Mouse (Mus musculus) Patski (cell line): Measurements from ENCODE around the gene Ephx3. TPM values are rescaled to one million over a fixed set of nuclear protein-coding genes. Genes with fewer than 3 reads are reported as not detected.
"Not testable (repeated sequence)": the region's sequence is repeated elsewhere in the genome, so short reads cannot be mapped to it uniquely, and the experiment has no call there.

ENCODE experiments used
- ATAC-seq: fragments of 100-300 bp; one replicate; pipeline ENCODE4 v1.8.0; 2021
- CTCF ChIA-PET: fragments of 350-600 bp; sonication (Branson Sonifier 250); formaldehyde crosslinking; loops from one replicate; lab custom pipeline; 2022; ENCODE audit warnings: inconsistent platforms; lab: Charles Lee
- POLR2A ChIA-PET: fragments of 350-600 bp; sonication (Branson Sonifier 250); formaldehyde crosslinking; loops from one replicate; lab custom pipeline; 2022; ENCODE audit warnings: antibody characterized with exemption, inconsistent platforms; lab: Charles Lee
- DNase-seq: peaks from one replicate; pipeline ENCODE4 v3.0.0-alpha.2; 2011; ENCODE audit warnings: low read depth, low spot score
- H3K27me3 ChIP-seq: fragments of 371-371 bp; one replicate; pipeline ENCODE4 v1.5.1; 2021
- CTCF ChIP-seq: fragments of 100-300 bp; IDR thresholded peaks from one replicate; pipeline ENCODE4 v1.5.1; 2021
- in situ Hi-C: fragments of 300-500 bp; cut with MboI; formaldehyde crosslinking; loops from 3 replicates; pipeline ENCODE4 v1.11.1; 2018; ENCODE audit warnings: low pct_unique_long_range_greater_than_20kb, mixed read lengths
- polyA plus RNA-seq: library from polyadenylated mRNA; unstranded; gene quantifications from one replicate; pipeline ENCODE4 v1.2.3, GENCODE M21; 2021

Gene Ephx3
- 0.18 TPM for polyA plus RNA-seq

DNA sequence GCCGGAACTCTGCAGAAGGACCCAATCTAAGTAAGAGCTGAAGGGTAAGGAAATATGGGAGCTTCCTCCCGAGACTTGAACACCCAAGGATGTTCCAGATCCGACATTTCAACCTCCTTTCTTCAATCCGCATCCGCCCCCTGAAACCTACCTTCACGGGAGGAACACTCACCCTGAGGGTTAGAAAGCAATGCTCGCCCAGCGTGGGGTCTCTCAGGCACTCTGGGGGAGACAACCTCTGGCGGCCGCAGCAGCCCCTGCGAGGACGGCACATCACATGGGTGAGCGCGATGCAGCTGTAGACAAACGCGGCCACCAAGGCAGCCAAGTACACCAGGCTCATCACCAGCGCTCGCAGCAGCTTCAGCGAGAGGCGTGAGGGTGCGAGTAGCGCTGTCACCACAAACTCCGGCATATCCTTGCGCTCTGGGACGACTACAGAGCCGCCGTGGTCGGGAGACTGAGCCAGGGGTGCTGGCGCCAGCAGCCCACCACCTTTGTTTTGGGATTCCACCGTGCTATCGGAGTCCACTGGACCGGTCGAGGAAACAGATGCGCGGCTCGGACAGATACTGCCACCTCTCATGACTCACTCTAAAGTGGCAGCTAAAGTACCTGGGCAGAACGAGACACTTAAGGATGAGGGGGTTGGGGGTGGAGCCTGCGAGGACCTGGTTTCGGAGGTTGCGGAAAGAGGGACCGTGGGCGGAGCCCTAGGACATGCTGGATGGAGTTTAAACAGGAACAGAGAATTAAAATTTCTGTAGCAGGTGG, at the start of gene Ephx3:
Gene Ephx3, minus strand, starts transcription at position 687 of the 774 bp plus-strand sequence.
- ATAC-seq (no peak), DNase-seq (no peak)
- H3K27me3 ChIP-seq, result no peaks in the 10 kb centered on the region
- POLR2A ChIA-PET, result no interaction called here
- CTCF ChIA-PET, result no interaction called here
- in situ Hi-C loops, result no loop called here
- no peak for TF ChIP-seq CTCF

DNA sequence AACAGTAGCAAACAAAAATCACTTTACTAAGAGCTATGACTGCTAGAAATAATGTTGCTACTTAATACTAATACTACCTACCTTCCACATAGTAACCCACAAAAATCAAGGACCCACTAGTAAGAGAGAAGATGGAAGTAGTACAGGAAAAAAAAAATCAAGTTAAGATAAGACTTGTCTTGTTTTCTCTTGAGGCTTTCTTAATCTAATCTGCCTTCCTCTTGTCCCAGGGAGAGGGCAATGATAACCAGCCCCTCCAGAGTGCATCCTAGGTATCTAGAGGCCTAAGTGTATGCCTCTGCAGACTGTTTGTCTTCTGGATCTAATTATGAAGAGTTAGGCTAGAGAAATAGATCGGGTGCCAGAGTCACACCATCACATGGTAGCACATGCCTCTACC, 49.2 kb upstream of the Ephx3 start:
- no peak for ATAC-seq
- no peak for TF ChIP-seq CTCF
- no peaks in the 10 kb centered on the region for H3K27me3 ChIP-seq
- no peak for DNase-seq
- CTCF ChIA-PET, result interaction anchor here (1.9 kb wide), 1 partner anchor 25 kb away, joined by 5 read pairs; no protein-coding TSS in a partner anchor
- in situ Hi-C loops, result no loop called here
- POLR2A ChIA-PET, result no interaction called here

DNA sequence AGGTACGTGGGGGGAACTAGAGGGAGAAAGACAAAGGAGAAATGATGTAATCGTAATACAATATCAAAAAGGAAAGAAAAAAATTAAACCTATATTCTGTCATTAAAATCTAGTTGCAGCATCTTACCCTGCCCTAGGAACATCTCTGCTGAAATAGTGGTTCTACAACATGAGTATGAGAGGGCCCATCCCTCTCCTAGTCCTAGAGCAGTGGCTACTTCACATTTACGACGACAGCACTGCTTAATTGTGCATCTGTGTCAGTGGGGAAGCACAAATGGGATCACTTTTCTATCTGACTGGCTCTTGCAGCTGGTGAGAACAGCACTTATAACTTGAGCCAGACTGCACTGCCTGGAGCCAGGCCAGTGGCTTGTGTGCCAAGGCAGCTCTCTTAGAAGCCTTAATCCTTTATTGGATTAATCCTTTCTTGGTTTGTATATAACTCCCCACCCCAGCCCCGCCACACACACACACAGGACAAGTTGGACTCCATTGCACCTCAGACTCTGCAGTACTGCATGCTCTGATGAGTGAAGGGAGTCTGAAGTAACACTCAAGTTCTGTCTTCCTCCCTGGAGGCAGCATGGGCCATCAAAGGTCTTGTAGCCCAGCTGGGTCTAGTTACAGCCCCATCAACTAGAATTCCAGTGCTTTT, 46.3 kb upstream of the Ephx3 start:
- CTCF ChIA-PET, result interaction anchor here (2.2 kb wide), 1 partner anchor 12 kb away, joined by 4 read pairs; no protein-coding TSS in a partner anchor
- in situ Hi-C loops, result no loop called here
- no peak for TF ChIP-seq CTCF
- ATAC-seq (peak; percentile 44), DNase-seq (peak; percentile 30)
- H3K27me3 ChIP-seq, result no peaks in the 10 kb centered on the region
- POLR2A ChIA-PET, result interaction anchor here (1.2 kb wide), 1 partner anchor 14 kb away, joined by 3 read pairs; no protein-coding TSS in a partner anchor

DNA sequence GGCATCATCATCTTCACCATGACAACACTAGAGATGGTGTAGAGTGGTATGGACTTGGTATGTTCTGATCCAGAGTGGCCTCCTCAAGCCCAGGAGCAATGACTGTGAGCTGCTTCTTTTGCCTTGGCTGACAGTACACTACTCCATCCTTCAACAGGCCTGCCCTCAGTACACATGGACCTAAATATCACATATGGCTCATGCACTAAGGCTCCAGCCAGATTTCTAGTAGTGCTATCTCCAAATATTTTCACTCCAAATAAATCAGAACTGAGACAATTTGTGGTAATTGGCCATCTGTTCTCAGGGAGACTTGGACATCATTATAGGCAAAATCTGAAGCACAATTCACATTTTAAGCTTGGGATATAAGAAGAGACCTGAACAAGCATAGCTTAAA, 43.8 kb upstream of the Ephx3 start:
- DNase-seq (no peak), ATAC-seq (no peak)
- ChIA-PET CTCF (interaction anchor here (1.1 to 2.0 kb wide), 3 partner anchors 9 to 24 kb away, joined by 3 to 5 read pairs (median 4); no protein-coding TSS in a partner anchor), POLR2A (interaction anchor here (1.0 kb wide), 1 partner anchor 10 kb away, joined by 3 read pairs; no protein-coding TSS in a partner anchor)
- no peak for TF ChIP-seq CTCF
- no peaks in the 10 kb centered on the region for H3K27me3 ChIP-seq
- in situ Hi-C loops, result no loop called here

DNA sequence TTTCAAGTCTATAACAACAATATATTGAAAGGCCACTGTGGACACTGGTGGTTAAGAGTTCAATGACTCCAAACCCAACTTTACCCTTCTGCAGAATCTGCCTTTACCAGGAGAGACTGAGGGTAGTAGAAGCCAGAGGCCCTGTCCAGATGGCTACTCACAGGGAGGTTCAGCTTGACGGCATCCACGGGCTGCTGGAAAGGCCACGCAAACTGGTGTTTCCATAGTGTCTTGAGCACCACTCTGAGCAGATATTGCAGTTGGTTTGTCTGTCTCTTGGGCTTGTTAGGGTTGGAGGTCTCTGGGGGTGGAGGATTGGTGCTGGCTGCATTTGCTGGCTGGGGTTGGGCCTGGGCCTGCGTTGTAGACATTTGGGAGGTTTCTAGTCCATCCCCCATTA, 39.9 kb upstream of the Ephx3 start:
- no peaks in the 10 kb centered on the region for H3K27me3 ChIP-seq
- no peak for TF ChIP-seq CTCF
- DNase-seq (no peak), ATAC-seq (no peak)
- ChIA-PET CTCF (interaction anchor here (1.0 to 1.5 kb wide), 3 partner anchors 17 to 37 kb away, joined by 3 read pairs; no protein-coding TSS in a partner anchor), POLR2A (no interaction called here)
- in situ Hi-C loops, result no loop called here

DNA sequence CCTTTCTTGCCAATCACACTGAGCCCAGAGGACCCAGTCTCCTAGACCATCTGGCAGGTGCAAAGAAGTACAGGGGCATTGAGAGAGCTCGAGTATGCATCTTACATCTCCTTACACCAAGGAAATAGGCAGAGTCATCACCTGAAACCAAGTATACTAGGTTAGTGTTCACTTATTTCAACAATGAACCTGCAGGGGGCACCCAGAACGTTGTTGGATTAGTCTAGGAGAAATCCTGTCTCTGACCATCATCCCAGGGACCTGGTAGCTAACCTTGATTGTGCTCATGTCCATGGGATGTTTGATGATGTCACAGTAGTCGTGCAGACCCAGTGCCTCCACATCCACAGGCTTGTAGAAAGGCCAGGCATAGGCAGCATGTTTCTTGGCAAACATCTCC, 31.5 kb upstream of the Ephx3 start:
- POLR2A ChIA-PET, result interaction anchor here (0.7 kb wide), 1 partner anchor 15 kb away, joined by 3 read pairs; no protein-coding TSS in a partner anchor
- no peak for DNase-seq

DNA sequence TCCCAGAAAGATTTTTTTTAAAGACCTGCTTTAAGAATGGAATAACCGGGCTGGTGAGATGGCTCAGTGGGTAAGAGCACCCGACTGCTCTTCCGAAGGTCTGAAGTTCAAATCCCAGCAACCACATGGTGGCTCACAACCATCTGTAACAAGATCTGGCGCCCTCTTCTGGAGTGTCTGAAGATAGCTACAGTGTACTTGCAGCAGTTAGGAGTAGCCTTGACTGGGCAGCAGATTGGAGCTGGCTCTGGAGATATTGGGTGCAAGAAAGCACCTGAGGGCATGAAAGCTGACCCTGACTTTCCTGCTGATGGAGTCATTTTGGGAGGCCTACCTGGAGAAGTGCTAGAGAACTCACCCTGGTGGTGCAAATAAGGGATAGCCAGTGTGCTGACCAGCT, 26.2 kb upstream of the Ephx3 start:
- ATAC-seq, result not testable (repeated sequence)

More for the DNA sequence above, 31.5 kb upstream of the Ephx3 start:
- peak; percentile 34 for TF ChIP-seq CTCF
- in situ Hi-C loops, result no loop called here
- ATAC-seq, result no peak
- CTCF ChIA-PET, result interaction anchor here (1.0 to 1.2 kb wide), 2 partner anchors 21 to 102 kb away, joined by 3 read pairs; no protein-coding TSS in a partner anchor
- H3K27me3 ChIP-seq, result no peaks in the 10 kb centered on the region

DNA sequence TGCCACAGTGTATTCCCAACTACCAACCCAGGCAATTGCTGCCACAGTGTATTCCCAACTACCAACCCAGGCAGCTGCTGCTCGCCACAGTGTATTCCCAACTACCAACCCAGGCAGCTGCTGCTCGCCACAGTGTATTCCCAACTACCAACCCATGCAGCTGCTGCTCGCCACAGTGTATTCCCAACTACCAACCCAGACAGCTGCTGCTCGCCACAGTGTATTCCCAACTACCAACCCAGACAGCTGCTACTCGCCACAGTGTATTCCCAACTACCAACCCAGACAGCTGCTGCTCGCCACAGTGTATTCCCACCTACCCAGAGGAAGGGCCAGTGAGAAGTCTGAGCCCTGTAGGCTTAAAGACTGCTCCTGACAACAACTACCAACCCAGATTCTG, 22.2 kb upstream of the Ephx3 start:
- in situ Hi-C loops, ATAC-seq, H3K27me3 ChIP-seq, DNase-seq: not testable (repeated sequence)
- ChIA-PET CTCF (interaction anchor here (1.6 kb wide), 1 partner anchor 12 kb away, joined by 4 read pairs; no protein-coding TSS in a partner anchor), POLR2A (interaction anchor here (1.1 kb wide), 1 partner anchor 7 kb away, joined by 3 read pairs; no protein-coding TSS in a partner anchor)

More for the DNA sequence above, 26.2 kb upstream of the Ephx3 start:
- DNase-seq, in situ Hi-C loops, CTCF ChIA-PET, H3K27me3 ChIP-seq, POLR2A ChIA-PET: not testable (repeated sequence)
- TF ChIP-seq CTCF, result peak; percentile 66

DNA sequence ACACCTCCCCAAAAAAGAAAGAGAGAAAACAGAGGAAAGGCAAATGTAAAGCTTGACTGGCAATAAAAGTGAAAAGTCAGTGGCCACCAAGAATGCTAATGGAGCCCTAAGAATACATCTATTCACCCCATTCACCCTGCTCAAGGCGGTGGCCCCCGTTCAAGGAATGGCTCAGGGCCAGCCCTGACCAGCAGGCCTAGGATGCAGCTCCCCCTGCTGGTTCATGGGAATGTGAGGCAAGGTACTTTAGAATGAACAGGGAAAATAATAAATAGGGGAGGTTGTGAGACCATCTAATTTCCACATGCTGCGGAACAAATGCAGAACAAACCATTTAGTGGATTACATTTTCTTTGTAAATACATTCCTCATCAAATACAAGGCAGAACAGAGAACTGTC, 20.4 kb upstream of the Ephx3 start:
- peak; percentile 83 for TF ChIP-seq CTCF
- ChIA-PET CTCF (interaction anchor here (1.0 to 1.8 kb wide), 6 partner anchors 15 to 108 kb away, joined by 3 to 7 read pairs (median 3); partner anchors contain the start of gene Brd4), POLR2A (interaction anchor here (1.2 kb wide), 1 partner anchor 42 kb away, joined by 3 read pairs; no protein-coding TSS in a partner anchor)
- in situ Hi-C loops, result no loop called here
- no peaks in the 10 kb centered on the region for H3K27me3 ChIP-seq
- DNase-seq, result no peak
- no peak for ATAC-seq

DNA sequence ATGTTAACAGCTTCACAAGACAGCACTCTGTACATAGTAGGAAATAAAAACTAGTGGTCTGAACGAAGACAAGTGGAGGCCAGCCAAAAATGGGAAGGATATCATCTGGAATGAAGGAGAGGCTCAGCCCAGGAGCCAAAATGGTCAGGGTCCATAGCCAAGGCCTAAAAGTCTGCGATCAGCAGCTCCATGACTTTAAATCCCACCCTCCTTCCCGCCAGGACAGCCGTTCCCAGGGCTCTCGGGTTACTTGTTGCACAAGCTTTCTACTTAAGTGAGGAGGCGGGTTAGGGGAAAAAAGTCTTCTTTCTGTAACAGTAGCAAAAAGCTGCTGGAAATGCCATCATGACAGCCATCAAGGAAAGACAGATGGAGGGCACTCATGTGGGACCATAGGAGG, 19.8 kb upstream of the Ephx3 start:
- in situ Hi-C loops, result no loop called here
- DNase-seq, result no peak
- CTCF ChIA-PET, result interaction anchor here (1.0 to 2.0 kb wide), 8 partner anchors 14 to 108 kb away, joined by 3 to 7 read pairs (median 3); partner anchors contain the start of gene Brd4
- TF ChIP-seq CTCF, result no peak
- POLR2A ChIA-PET, result no interaction called here
- no peak for ATAC-seq
- no peaks in the 10 kb centered on the region for H3K27me3 ChIP-seq
